Mouse (Mus musculus): ENCODE results near the gene B3gnt6. TPM values are rescaled to one million over a fixed set of nuclear protein-coding genes. Genes with fewer than 3 reads are reported as not detected.
A peak's percentile ranks its signal among the peaks of the same experiment; 100 is the strongest.
"Not testable (repeated sequence)": the region's sequence is repeated elsewhere in the genome, so short reads cannot be mapped to it uniquely, and the experiment has no call there.

B3gnt6 gene
- not detected for total RNA-seq (2021)
- long read RNA-seq, experiment 1: 0 reads
- long read RNA-seq, experiment 2: 0 reads

DNA sequence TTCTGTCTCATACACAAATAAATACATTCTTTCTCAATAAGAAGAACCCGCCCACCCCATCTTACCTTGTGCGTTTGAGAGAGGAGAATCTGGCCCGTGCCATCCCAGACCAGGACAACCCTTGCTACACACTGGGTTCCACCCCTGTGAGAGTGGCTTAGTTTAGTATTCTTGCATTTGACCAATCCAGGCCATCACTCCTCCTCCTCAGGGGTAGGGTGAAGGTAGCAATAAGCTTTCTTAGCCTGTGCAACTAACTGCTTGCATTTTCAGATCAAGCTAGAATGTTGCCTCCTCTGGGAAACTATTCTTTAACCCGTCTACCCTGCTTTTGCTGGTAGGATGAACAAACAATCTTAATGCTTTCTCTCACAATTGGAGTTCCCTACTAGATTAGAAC is at the start of gene B3gnt6:
TSS of gene B3gnt6 (minus strand) at position 101 of the 400 bp plus-strand sequence.
- no peak for DNase-seq (ENCODE audit: low spot score)

DNA sequence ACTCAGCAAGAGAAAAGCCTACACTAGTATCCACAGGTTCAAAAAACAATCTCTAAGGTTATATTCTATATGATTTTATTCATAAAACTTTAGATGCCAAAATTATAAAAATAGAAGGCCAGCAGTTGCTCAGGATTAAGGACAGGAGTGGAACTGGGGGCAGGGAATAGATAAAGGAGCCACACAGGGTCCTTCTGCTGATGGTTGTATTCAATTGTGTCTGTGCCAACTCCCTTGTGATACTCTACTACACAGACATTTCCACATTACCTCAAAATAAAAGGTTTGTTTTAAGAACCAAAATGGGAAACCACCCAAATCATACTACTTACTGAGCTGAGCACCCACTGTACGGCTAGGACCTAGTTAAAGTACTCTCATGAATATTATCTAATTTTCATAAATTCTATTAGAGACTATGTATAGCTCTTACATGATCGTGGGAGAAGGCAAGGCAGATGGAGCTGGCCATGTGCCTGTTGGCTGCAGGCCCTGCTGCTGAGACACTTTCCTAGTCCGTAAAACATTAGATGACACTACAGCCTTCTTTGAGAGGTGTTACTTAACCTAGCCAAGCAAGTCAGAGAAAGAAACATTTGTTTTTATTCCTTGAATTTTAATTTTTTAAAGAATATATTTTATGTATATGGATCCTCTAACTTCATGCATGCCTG is 37.5 kb upstream of the B3gnt6 start:
- DNase-seq (ENCODE audit: low spot score): peak; percentile 36

DNA sequence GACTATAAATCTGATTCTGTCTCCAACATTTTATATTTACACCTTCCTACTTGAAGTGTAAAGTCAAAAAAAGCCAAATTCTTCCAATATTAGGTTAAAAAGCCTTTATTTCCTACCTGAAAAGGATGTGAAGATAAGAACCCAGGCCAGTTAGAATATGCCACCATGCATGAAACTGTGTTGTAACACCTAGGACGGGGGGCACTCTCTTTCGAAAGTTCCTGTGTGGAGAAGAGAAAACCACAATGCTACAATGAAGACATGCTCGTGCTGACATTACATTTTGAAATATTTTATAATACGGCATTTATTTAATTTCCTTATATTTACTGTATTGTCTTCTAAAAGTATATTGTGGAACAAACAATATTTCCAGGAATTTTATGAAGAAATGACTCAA is 24.5 kb upstream of the B3gnt6 start:
- DNase-seq (ENCODE audit: low spot score): no peak

DNA sequence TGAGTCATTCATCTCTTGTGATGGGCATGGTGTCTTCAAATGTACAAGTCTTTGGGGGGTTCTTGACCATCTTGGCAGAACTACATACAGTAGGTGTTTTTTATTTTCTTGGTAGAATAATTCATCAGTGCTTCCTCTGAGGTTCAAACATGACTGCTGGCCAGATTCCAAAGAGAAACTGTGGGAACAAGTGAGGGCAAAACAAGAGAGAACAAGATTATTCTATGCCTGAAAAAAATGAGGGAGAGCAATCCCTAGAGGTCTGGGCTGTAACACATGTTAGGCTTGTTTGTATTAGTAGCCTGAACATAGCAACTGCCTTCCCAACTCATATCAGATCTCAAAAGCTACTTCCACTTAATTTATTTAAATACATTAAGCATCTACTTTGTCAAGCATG is 17.4 kb upstream of the B3gnt6 start:
- DNase-seq (ENCODE audit: low spot score): peak; percentile 16

DNA sequence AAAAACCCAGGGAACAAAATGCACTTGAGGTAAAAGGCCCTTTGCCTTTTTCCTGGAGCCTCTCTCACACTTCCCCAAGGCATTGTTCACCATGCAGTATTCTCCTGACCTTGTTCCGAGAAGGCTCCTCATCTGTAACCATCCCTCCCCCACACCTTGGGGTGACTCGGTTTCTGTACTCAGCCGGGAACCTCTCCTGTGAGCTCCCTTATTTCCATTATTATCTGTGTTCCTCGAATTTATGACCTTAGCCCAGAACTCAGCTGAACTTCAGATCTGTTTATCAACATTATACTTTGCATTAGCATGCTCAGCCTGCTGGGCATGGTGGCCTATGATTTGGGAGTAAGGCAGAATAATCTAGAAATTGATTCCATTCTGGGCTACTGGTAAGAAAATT is 3.7 kb upstream of the B3gnt6 start:
- no peak for DNase-seq (ENCODE audit: low spot score)

DNA sequence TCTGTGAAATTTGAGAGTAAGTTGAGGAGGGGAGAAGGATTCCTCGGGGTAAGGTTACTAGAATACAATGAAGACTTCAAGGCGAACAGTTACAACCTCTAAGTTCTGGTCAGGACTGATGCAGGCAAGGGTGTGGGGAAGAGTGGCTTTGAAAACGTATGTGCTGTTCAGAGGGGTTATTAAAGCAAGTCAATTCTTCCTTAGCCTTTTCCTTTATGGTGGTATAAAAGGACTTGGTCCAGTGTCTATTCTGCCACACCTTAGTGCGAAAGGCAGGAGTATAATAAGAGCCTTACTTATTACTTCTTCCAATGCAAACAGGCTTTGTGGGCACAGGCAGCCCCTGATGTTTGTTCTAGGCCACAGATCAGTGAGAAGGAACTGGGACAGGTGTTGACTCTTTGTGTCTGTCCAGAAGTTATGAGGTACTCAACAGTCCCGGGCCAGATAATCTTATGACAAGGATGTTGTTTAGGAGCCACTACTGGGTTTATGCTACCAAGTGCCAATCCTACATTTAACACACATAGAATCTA is 2.3 kb upstream of the B3gnt6 start:
- no peak for DNase-seq (ENCODE audit: low spot score)

DNA sequence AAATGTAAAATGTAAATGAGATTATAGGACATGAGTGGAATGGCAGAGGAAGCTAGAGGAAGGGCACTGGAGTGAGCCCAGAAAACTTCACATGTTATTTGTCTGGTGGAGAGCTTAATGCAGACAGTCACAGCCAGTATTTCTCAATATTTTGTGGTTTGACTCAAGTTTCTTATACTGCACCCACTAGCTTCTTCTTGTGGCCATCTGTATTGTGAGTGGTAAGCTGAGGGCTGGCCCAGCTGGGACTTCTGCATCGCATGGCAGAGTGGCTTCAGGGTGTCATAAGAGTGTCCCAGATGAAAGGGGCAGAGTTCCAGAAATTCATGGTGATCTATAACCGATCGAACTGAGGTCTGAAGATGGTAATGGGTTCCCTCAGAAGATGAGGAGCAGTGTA is 1.1 kb upstream of the B3gnt6 start:
- DNase-seq (ENCODE audit: low spot score): no peak

DNA sequence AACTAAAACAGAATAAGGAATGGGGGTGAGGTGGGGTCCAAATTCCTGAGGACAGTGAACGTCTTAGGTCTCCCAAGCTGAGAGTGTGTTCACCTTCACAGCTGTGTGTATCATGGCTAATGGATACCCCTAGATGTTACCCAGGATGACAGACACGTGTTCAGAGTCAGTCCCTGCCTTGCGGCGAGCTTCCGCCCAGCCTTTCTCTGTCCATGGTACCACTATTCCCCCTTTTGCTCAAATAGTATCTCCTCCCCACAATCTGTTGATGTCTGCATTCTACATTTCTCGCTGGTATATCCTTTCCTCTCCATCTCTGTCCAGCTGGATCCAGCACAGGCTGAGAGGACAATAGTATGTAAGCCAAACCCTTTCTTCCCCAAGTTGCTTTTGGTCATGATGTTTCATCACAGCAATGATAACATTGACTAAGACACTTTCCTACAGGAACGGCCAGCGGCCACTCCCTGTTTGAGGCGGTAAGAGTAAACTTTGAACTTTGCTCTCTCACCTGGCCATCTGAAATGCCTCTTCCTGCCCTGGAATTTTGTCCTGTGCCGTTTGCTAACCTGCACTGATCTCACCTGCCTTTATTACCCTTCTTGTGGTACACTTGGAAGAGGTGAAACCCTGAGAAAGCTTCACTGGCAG is 4.0 kb downstream of the B3gnt6 start:
- no peak for DNase-seq (ENCODE audit: low spot score)

DNA sequence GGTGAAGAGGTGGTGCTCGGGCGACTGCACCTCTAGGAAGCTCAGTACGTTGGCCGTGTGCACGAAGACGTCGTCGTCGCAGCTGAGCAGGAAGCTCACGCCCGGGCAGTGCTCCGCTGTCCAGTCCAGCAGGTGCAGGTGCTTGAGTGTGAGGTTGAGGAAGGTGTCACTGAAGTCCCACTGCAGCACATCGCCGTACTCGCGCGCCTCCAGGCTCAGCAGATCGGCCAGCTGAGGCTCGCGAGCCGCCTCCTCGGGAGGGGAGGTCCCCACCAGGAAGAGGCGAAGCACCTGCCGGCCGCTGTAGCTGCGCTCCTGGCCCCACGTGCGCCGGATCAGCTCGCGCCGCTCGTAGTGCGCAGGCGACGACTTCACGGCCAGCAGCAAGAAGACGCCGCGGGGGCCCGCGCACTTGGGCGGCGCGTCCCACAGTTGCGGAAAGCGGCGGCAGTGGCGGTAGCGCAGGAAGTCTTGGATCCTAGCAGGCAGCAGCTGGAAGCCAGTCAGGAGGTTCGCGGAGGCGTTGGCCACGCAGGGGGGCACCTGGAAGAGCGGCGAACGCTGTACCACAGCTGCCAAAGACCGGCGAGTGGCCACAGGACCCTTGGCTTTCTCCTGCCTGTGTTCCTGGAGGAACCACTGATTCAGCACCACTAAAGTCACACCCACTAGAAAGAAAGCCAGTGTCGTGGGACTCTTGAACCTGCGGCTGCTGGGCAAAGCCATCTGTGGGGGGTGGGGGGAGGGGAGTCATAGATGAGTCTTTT is 5.1 kb downstream of the B3gnt6 start:
- DNase-seq (ENCODE audit: low spot score): no peak

DNA sequence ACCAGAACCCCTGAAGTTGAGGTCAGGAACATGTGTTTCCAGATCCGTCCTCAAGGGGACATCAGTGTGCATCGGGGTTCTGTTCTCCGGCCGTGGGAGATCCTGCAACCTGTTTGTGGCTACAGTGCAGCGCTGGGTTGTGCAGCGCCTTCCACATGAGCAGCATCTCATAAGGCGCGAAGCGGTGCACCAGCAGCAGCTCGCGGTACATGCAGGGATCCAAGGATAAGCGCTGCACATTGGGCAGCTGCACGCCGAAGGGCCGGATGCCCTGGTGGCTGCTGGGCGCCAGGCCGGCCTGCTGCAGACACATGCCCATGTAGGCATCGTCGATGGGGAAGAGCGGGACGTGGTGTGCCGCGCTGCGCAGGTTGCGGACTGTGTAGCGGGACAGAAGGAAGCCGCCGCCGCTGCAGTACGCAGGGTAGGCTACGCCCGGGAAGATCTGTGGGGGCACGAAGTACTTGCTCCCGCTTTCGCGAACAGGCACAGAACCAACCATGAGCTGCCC is 5.7 kb downstream of the B3gnt6 start:
- peak; percentile 25 for DNase-seq (ENCODE audit: low spot score)

DNA sequence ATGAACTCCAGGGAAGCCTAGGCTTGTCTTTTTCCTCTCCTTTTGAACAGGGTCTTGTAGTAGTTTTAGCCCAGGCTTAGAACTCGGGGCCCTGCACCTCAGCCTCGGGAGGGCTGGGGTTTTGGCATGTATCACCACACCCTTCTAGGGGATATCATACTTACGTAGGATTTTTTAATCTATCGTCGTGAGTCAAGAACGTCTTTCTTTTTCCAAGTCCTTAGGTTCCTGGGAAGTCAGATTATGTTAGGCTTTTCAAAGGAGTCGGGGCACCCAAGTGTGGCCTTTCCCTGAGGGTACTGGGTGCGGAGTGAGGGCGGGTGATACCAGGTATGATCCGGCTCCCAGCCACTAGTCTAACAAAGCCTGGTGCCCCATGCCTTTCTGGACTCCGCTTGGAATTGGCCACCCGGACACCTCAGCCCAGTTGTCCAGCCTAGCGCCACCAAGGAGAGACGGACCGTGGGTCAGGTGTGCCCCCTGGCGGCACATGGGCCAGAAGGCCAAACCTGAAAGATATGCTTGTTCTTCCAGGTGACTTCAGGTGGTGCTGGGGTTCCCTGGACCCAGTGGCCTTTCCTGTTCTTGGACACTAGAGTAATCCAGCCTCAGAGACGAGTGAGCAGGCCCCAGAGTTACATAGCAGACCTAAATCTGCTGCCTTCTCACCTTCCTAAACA is 7.6 kb downstream of the B3gnt6 start:
- no peak for DNase-seq (ENCODE audit: low spot score)

DNA sequence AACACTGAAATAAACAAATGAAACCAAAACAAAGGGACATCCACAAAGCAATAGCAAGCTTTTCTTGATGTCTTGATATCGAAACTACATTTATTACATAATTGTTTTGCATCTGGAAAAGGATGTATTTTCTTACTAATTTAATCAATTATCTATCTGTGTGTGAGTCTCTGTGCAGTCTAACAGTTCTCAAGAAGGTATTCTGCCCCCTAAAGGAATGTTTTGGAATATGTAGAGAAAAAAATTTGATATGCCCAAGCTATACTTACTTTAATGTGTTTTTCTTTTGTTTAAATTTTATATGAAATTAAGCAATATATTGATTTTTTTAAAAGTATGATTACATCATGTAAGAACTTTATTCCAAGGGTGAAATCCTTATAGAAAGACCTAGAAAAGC is 8.7 kb downstream of the B3gnt6 start:
- DNase-seq (ENCODE audit: low spot score): no peak

DNA sequence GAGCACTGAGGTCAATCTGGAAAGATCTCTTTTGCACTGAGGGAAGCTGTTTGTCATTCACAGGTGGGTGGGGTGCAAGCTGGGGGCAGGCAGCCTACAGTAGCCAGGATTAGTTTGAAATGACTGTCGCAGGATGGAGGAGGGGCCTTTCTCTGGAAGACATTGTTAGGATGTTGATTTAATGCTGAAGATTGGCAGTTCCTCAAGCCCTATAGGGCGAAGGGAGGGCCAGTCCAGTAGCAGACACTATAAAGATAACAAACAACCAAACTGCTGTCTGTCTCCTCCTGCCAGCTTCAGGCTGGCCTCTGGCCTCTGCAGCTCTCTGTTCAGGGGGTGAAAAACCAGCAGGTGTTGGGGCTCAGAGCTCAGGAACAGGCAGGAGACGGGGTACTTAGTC is 9.5 kb downstream of the B3gnt6 start:
- no peak for DNase-seq (ENCODE audit: low spot score)

DNA sequence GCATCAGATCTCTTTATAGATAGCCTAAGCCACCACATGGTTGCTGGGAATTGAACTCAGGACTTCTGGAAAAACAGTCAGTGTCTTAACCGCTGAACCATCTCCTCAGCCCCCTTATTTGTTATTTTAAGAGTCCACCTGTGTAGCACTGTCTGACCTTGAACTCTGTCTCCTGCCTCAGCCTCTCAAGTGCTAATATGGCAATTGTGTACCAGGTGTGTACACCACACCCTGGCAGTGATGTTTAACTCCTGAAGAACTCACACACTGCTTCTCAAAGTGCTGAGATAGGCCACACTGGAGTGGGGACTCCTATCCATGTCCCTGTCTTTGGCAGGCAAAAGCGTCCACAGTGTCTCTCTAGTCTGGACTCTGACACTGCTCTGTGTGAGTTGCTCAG is 10.6 kb downstream of the B3gnt6 start:
- DNase-seq (ENCODE audit: low spot score): no peak

DNA sequence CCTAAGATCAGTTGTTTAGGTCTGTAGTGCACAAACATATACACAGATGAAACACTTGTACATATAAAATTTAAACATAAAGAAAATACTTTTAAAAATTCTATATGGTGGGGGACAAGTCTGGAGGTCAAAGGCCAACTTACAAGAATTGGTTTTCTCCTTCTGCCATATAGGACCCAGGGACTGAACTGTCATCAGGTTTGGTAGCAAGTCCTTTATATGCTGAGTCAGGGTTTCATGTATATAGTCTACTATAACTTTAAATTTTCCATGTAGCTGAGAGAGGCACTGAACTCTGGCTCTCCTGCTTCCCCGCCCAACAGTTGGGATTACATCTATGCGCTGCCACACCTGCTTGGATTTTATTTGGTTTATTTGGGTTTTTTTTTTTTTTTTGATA is 11.0 kb downstream of the B3gnt6 start:
- DNase-seq (ENCODE audit: low spot score): no peak

DNA sequence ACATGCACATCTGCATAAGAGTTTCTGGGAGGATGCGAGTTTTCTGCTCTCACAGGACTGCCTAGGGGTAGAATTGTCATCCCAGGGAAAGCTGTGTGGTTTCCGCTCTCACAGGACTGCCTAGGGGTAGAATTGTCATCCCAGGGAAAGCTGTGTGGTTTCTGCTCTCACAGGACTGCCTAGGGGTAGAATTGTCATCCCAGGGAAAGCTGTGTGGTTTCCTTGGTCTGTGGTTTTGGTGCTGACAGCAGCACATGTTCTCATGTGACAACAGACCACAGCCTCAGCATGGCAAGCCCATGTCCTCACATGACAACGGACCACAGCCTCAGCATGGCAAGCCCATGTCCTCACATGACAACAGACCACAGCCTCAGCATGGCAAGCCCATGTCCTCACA is 11.9 kb downstream of the B3gnt6 start:
- DNase-seq (ENCODE audit: low spot score): not testable (repeated sequence)

DNA sequence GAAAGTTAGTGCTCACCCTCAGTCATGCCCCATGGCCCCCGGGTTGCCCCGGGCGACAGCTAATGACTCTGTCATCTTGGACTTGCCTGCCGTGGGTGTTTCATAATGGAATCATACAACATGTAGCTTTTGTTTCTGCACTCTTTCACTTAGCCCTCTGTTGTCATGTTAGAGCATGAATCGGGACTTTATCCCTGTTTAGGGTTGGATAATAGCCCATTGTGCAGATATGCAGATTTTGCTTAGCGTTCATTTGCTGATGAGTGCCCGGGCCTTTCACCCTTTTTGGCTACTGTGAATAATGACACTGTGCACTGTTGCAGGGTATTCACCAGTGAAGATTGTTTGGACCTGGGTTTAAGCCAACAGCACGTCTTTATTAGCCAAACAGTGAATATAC is 12.6 kb downstream of the B3gnt6 start:
- DNase-seq (ENCODE audit: low spot score): no peak

DNA sequence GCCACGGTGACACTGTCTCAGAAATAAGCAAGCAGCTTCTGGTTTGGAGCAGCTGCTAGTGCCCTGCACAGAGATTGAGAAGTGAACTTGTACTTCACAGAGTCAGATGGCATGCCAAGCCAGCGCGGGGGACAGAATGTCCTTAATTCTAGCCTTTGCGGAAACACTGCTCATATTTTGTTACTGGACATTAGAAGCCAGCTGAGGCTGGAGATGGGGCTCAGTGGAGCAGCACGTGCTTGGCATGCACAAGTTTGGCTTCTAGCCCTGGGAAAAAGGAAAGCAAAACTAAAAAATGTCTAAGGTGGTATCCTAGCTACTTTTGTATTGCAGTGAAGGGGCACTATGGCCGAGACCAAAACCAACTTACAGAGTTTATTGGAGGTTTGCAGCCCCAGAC is 14.0 kb downstream of the B3gnt6 start:
- peak; percentile 62 for DNase-seq (ENCODE audit: low spot score)

DNA sequence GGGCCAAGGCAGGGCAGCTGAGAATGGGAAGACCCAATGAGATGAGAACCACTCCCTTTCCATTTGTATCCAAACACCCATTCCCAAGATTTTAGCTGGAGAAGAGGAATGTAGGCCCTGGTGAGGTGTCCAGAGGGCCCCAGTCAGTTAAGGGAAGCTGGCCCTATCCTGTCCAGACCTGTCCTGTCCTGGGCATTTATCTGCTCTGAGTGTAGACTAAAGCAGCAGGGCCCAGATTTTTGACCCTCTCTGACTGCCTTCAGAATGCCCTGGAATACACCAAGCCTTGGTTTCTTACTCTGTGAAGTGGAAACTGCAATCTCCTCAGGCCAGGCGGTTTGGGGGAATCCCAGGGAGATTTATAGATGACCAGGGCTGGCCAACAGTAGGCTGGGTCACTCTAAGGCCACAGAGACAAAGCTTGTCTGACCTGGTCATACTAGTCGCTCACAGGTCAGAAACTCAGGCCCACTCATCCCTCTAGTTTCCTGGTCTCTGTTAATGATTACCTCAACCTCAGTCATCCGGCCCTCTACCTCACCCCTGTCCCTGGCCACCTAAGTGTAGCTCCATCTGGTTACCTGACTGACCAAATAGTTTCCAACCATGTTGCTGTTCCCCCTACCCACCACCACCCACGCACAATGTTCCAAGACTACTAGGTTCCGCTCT is 20.6 kb downstream of the B3gnt6 start:
- no peak for DNase-seq (ENCODE audit: low spot score)

DNA sequence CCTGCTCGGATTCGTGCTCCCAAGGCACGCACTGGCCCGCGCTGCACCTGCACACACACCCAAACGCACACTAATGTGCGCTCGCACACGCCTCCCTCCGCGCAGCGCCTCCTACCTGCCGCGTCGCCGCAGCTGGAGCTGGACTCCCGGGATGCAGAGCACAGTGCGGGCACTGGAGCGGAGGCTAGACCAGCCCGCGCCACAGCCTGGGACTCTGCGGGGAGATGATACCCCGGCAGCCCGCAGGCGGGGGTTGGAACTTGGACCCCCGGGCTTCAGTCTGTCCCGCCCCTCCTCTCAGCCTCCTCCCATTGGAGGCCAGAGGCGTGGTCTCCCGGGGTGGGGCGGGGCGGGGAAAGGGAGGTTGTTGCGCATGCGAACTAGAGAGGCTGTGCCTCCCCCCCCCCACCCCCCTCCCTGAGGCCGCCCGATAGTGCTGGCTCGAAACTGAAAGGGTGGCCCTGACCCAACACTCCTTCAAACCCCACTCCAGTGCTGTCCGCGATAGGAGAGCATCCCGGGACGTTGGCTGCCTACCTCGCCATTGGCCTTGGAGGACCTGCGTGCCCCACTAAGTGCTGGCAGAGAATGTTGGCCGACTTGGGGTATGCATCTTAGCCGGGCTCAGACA is 21.2 kb downstream of the B3gnt6 start, which contains the start of gene Capn5:
TSS of gene Capn5 (minus strand) at position 346 of the 631 bp plus-strand sequence.
- peak; percentile 50 for DNase-seq (ENCODE audit: low spot score)

Measured in gastrocnemius, adult 18-20 months (tissue).